Mouse (Mus musculus) heart, adult 2 months (tissue): Measurements from ENCODE around the gene Sigirr.

Experiments
- CTCF ChIP-seq: fragments of 200-600 bp; IDR thresholded peaks from 2 replicates; pipeline ENCODE4 v1.8.1; 2022; ENCODE audit warnings: antibody characterized with exemption, mild to moderate bottlenecking, moderate library complexity
- EP300 ChIP-seq: fragments of 200-500 bp; IDR thresholded peaks from 2 replicates; pipeline ENCODE4 v1.6.1; 2011; ENCODE audit warnings: low read depth, low read length, control low read depth; ENCODE audit not compliant: insufficient read depth

GRCm38 (mm10) chr7:141068351-141068750 lies 32.0 kb downstream of the Sigirr start:
- TF ChIP-seq CTCF (no peak), EP300 (no peak)
